Mouse (Mus musculus) lung, postnatal 0 days (tissue): ENCODE measurements around the gene Tcf7l2.

ENCODE experiments used
- CTCF ChIP-seq: IDR thresholded peaks from 2 replicates; pipeline ENCODE4 v1.5.1; 2016; ENCODE audit warnings: antibody characterized with exemption, mild to moderate bottlenecking
- EP300 ChIP-seq: IDR thresholded peaks from 2 replicates; pipeline ENCODE4 v1.6.1; 2016; ENCODE audit warnings: antibody characterized with exemption, mild to moderate bottlenecking, control low read depth

GRCm38 (mm10) chr19:55843111-55843887 lies 101.7 kb downstream of the Tcf7l2 start:
- TF ChIP-seq CTCF (no peak), EP300 (no peak)
